Mouse (Mus musculus): Measurements from ENCODE around the gene D17Wsu92e. TPM values are rescaled to one million over a fixed set of nuclear protein-coding genes. Genes with fewer than 3 reads are reported as not detected.

D17Wsu92e gene
- polyA plus RNA-seq, 1 experiment: 89.6 TPM

GRCm38 (mm10) chr17:27796780-27797179 lies 23.7 kb downstream of the D17Wsu92e start:
- H3K4me1 ChIP-seq (ENCODE audit: control insufficient read depth, insufficient read depth, insufficient read length, low read length): peaks cover 50% of the 10 kb centered on the region
- H3K27me3 ChIP-seq (ENCODE audit: control insufficient read depth, insufficient read depth, low read length): no peaks in the 10 kb centered on the region
- peak overlapping the region; percentile 98 for H3K27ac ChIP-seq (ENCODE audit: insufficient read depth, low read depth, low read length)
- H3K36me3 ChIP-seq (ENCODE audit: control insufficient read depth, insufficient read depth, low read length): no peaks in the 10 kb centered on the region
- 19% methylated on average over 6 of the region's 6 CpGs for WGBS
- H3K4me3 ChIP-seq (ENCODE audit: low read depth, low read length): peak overlapping the region; percentile 13; the same call in 1 of the 2 replicates
- TF ChIP-seq CTCF (IDR thresholded peaks at IDR 0.05; ENCODE audit: extremely low read depth, insufficient read length, insufficient replicate concordance, low read depth, low read length) (no peak), POLR2A (IDR thresholded peaks at IDR 0.05; ENCODE audit: low read depth, low read length) (no peak)

- no peak overlapping the region for H3K4me3 ChIP-seq (ENCODE audit: low read depth, low read length)
- TF ChIP-seq CTCF (IDR thresholded peaks at IDR 0.05; ENCODE audit: extremely low read depth, insufficient read length, insufficient replicate concordance, low read depth, low read length) (no peak), POLR2A (IDR thresholded peaks at IDR 0.05; ENCODE audit: low read depth, low read length) (no peak)
- peaks cover 43% of the 10 kb centered on the region for H3K4me1 ChIP-seq (ENCODE audit: control insufficient read depth, insufficient read depth, insufficient read length, low read length)
- peak overlapping the region; percentile 79 for H3K27ac ChIP-seq (ENCODE audit: insufficient read depth, low read depth, low read length)
- 55% methylated on average over 6 of the region's 6 CpGs for WGBS
- 0 out of 2 replicates have a peak, but pooled peaks cover 1% of the 10 kb centered on the region for H3K36me3 ChIP-seq (ENCODE audit: control insufficient read depth, insufficient read depth, low read length)
- H3K27me3 ChIP-seq (ENCODE audit: control insufficient read depth, insufficient read depth, low read length): no peaks in the 10 kb centered on the region
Observed at GRCm38 (mm10) chr17:27793144-27793543, 27.3 kb downstream of the D17Wsu92e start.

GRCm38 (mm10) chr17:27792516-27792915 lies 27.9 kb downstream of the D17Wsu92e start:
- TF ChIP-seq CTCF (IDR thresholded peaks at IDR 0.05; ENCODE audit: extremely low read depth, insufficient read length, insufficient replicate concordance, low read depth, low read length) (no peak), POLR2A (IDR thresholded peaks at IDR 0.05; ENCODE audit: low read depth, low read length) (no peak)
- H3K27ac ChIP-seq (ENCODE audit: insufficient read depth, low read depth, low read length): peak overlapping the region; percentile 79
- 0 out of 2 replicates have a peak, but pooled peaks cover 1% of the 10 kb centered on the region for H3K36me3 ChIP-seq (ENCODE audit: control insufficient read depth, insufficient read depth, low read length)
- no peak overlapping the region for H3K4me3 ChIP-seq (ENCODE audit: low read depth, low read length)
- peaks cover 37% of the 10 kb centered on the region for H3K4me1 ChIP-seq (ENCODE audit: control insufficient read depth, insufficient read depth, insufficient read length, low read length)
- WGBS: 52% methylated on average over 4 of the region's 4 CpGs
- H3K27me3 ChIP-seq (ENCODE audit: control insufficient read depth, insufficient read depth, low read length): no peaks in the 10 kb centered on the region

- H3K4me3 ChIP-seq (ENCODE audit: low read depth, low read length): no peak overlapping the region
- WGBS: 19% methylated on average over 2 of the region's 2 CpGs
- H3K27me3 ChIP-seq (ENCODE audit: control insufficient read depth, insufficient read depth, low read length): no peaks in the 10 kb centered on the region
- peaks cover 33% of the 10 kb centered on the region for H3K4me1 ChIP-seq (ENCODE audit: control insufficient read depth, insufficient read depth, insufficient read length, low read length)
- H3K36me3 ChIP-seq (ENCODE audit: control insufficient read depth, insufficient read depth, low read length): 0 out of 2 replicates have a peak, but pooled peaks cover 1% of the 10 kb centered on the region
- peak overlapping the region; percentile 79 for H3K27ac ChIP-seq (ENCODE audit: insufficient read depth, low read depth, low read length)
- TF ChIP-seq POLR2A (IDR thresholded peaks at IDR 0.05; ENCODE audit: low read depth, low read length) (no peak), CTCF (IDR thresholded peaks at IDR 0.05; ENCODE audit: extremely low read depth, insufficient read length, insufficient replicate concordance, low read depth, low read length) (no peak)
Observed at GRCm38 (mm10) chr17:27791556-27791955, 28.9 kb downstream of the D17Wsu92e start.

- Histone ChIP-seq H3K27me3 (ENCODE audit: control insufficient read depth, insufficient read depth, low read length) (no peaks in the 10 kb centered on the region), H3K4me1 (ENCODE audit: control insufficient read depth, insufficient read depth, insufficient read length, low read length) (peaks cover 29% of the 10 kb centered on the region), H3K27ac (ENCODE audit: insufficient read depth, low read depth, low read length) (peak overlapping the region; percentile 79), H3K4me3 (ENCODE audit: low read depth, low read length) (no peak overlapping the region), H3K36me3 (ENCODE audit: control insufficient read depth, insufficient read depth, low read length) (0 out of 2 replicates have a peak, but pooled peaks cover 3% of the 10 kb centered on the region)
- TF ChIP-seq POLR2A (IDR thresholded peaks at IDR 0.05; ENCODE audit: low read depth, low read length) (no peak), CTCF (IDR thresholded peaks at IDR 0.05; ENCODE audit: extremely low read depth, insufficient read length, insufficient replicate concordance, low read depth, low read length) (no peak)
- 85% methylated on average over 2 of the region's 2 CpGs for WGBS
Observed at GRCm38 (mm10) chr17:27790976-27791375, 29.5 kb downstream of the D17Wsu92e start.

- WGBS: 63% methylated on average over 5 of the region's 5 CpGs
- H3K4me3 ChIP-seq (ENCODE audit: low read depth, low read length): no peak overlapping the region
- peaks cover 24% of the 10 kb centered on the region for H3K4me1 ChIP-seq (ENCODE audit: control insufficient read depth, insufficient read depth, insufficient read length, low read length)
- peaks cover 10% of the 10 kb centered on the region for H3K36me3 ChIP-seq (ENCODE audit: control insufficient read depth, insufficient read depth, low read length)
- TF ChIP-seq POLR2A (IDR thresholded peaks at IDR 0.05; ENCODE audit: low read depth, low read length) (no peak), CTCF (IDR thresholded peaks at IDR 0.05; ENCODE audit: extremely low read depth, insufficient read length, insufficient replicate concordance, low read depth, low read length) (no peak)
- peak overlapping the region; percentile 36 for H3K27ac ChIP-seq (ENCODE audit: insufficient read depth, low read depth, low read length)
- H3K27me3 ChIP-seq (ENCODE audit: control insufficient read depth, insufficient read depth, low read length): no peaks in the 10 kb centered on the region
Observed at GRCm38 (mm10) chr17:27790015-27790414, 30.4 kb downstream of the D17Wsu92e start.

GRCm38 (mm10) chr17:27788456-27789172 lies 31.8 kb downstream of the D17Wsu92e start:
- Histone ChIP-seq H3K4me1 (ENCODE audit: control insufficient read depth, insufficient read depth, insufficient read length, low read length) (peaks cover 22% of the 10 kb centered on the region), H3K27ac (ENCODE audit: insufficient read depth, low read depth, low read length) (no peak overlapping the region), H3K4me3 (ENCODE audit: low read depth, low read length) (no peak overlapping the region), H3K27me3 (ENCODE audit: control insufficient read depth, insufficient read depth, low read length) (no peaks in the 10 kb centered on the region), H3K36me3 (ENCODE audit: control insufficient read depth, insufficient read depth, low read length) (peaks cover 13% of the 10 kb centered on the region)
- 80% methylated on average over 6 of the region's 6 CpGs for WGBS
- TF ChIP-seq POLR2A (IDR thresholded peaks at IDR 0.05; ENCODE audit: low read depth, low read length) (no peak), CTCF (IDR thresholded peaks at IDR 0.05; ENCODE audit: extremely low read depth, insufficient read length, insufficient replicate concordance, low read depth, low read length) (no peak)

All from small intestine, adult 2 months (tissue).